Mouse (Mus musculus) heart, embryonic 14.5 days (tissue): ENCODE data around the gene Adssl1. TPM values are rescaled to one million over a fixed set of nuclear protein-coding genes. Genes with fewer than 3 reads are reported as not detected.

Source experiments
- ATAC-seq: fragments of 200-750 bp; cut with Nextera tagmentation; 2 replicates; pipeline ENCODE4 v1.8.0; 2017; ENCODE audit warnings: low read depth, moderate TSS enrichment; ENCODE audit not compliant: insufficient number of reproducible peaks, insufficient read depth, low FRiP score
- H3K27ac ChIP-seq, 2 experiments: fragments of 200-500 bp in 1 of 2; fragments of 300-500 bp in 1 of 2; sonication (generic) in 1 of 2; replicated peaks in 1 of 2; 2 replicates each; pipeline ENCODE4 v1.5.1; 2012 to 2014; ENCODE audit warnings: low read depth in 2 of 2, low read length in 2 of 2, control low read depth in 1 of 2, mild to moderate bottlenecking in 1 of 2, mixed read lengths in 1 of 2; ENCODE audit not compliant: control insufficient read depth in 1 of 2, insufficient read depth in 1 of 2
- H3K27me3 ChIP-seq: fragments of 300-500 bp; sonication (generic); 2 replicates; pipeline ENCODE4 v1.6.1; 2014; ENCODE audit warnings: mild to moderate bottlenecking, low read length, control low read depth; ENCODE audit not compliant: control insufficient read depth, insufficient read depth
- H3K36me3 ChIP-seq: fragments of 300-500 bp; sonication (generic); 2 replicates; pipeline ENCODE4 v1.6.1; 2014; ENCODE audit warnings: mild to moderate bottlenecking, control low read depth, low read length, mixed read lengths; ENCODE audit not compliant: control insufficient read depth, insufficient read depth
- H3K4me1 ChIP-seq, 2 experiments: fragments of 200-500 bp in 1 of 2; fragments of 300-500 bp in 1 of 2; sonication (generic) in 1 of 2; 2 replicates each; pipeline ENCODE4 v1.6.1; 2012 to 2014; ENCODE audit warnings: low read length in 2 of 2, control low read depth in 1 of 2, mixed read lengths in 1 of 2; ENCODE audit not compliant: control insufficient read depth in 2 of 2, insufficient read depth in 2 of 2
- H3K4me2 ChIP-seq: fragments of 300-500 bp; sonication (generic); 2 replicates; pipeline ENCODE4 v1.6.1; 2014; ENCODE audit warnings: mild to moderate bottlenecking, low read length
- H3K4me3 ChIP-seq, 2 experiments: fragments of 200-500 bp in 1 of 2; fragments of 300-500 bp in 1 of 2; sonication (generic) in 1 of 2; 2 replicates each; pipeline ENCODE4 v1.5.1; 2012 to 2014; ENCODE audit warnings: low read length in 2 of 2, mild to moderate bottlenecking in 2 of 2, control low read depth in 1 of 2, low read depth in 1 of 2, moderate library complexity in 1 of 2; ENCODE audit not compliant: control insufficient read depth in 1 of 2, insufficient read depth in 1 of 2
- H3K9ac ChIP-seq: fragments of 300-500 bp; sonication (generic); 2 replicates; pipeline ENCODE4 v1.6.1; 2014; ENCODE audit warnings: mild to moderate bottlenecking, low read length
- H3K9me3 ChIP-seq: fragments of 300-500 bp; sonication (generic); 2 replicates; pipeline ENCODE4 v1.6.1; 2016; ENCODE audit warnings: low read length, control low read depth; ENCODE audit not compliant: control insufficient read depth
- WGBS: fragments of 180-500 bp; shearing (Covaris S2); extraction: QIAGEN DNeasy Blood & Tissue Kit; methylation state at CpG from one replicate; pipeline ENCODE4 v1.1.7; 2014; 5-methylcytosine and 5-hydroxymethylcytosine counted together
- polyA plus RNA-seq: library from polyadenylated mRNA; unstranded; fragments of >200 nt; fragmentation: Nextera tagmentation; extraction: Ambion mirVana; gene quantifications from 2 replicates; pipeline ENCODE4 v1.2.1, GENCODE M21; 2014

The Adssl1 gene
- polyA plus RNA-seq, 1 experiment from 2014 or later: 89.7 TPM

- no peaks in the 10 kb centered on the region for H3K9me3 ChIP-seq
- WGBS: 61% methylated on average over 8 of the region's 8 CpGs
- peak overlapping the region; percentile 93 for H3K4me2 ChIP-seq
- H3K4me3 ChIP-seq: peak overlapping the region; percentile 57 to 71
- no peaks in the 10 kb centered on the region for H3K27me3 ChIP-seq
- no peak for ATAC-seq
- H3K4me1 ChIP-seq: peaks cover 36 to 49% of the 10 kb centered on the region in 2 experiments
- no peaks in the 10 kb centered on the region for H3K36me3 ChIP-seq
- H3K27ac ChIP-seq: no peak overlapping the region
- peak overlapping the region; percentile 73; the same call in 1 of the 2 replicates for H3K9ac ChIP-seq
Measured at GRCm38 (mm10) chr12:112589491-112590191, 30.2 kb upstream of the Adssl1 start.

GRCm38 (mm10) chr12:112590566-112591239 is 29.1 kb upstream of the Adssl1 start:
- no peak overlapping the region for H3K4me2 ChIP-seq
- no peak overlapping the region for H3K9ac ChIP-seq
- H3K27ac ChIP-seq: no peak overlapping the region
- no peaks in the 10 kb centered on the region for H3K36me3 ChIP-seq
- no peaks in the 10 kb centered on the region for H3K27me3 ChIP-seq
- H3K9me3 ChIP-seq: no peaks in the 10 kb centered on the region
- no peak overlapping the region for H3K4me3 ChIP-seq
- 57% methylated on average over 8 of the region's 8 CpGs for WGBS
- no peak for ATAC-seq
- peaks cover 46 to 60% of the 10 kb centered on the region in 2 experiments for H3K4me1 ChIP-seq

GRCm38 (mm10) chr12:112591240-112591639 is 28.6 kb upstream of the Adssl1 start:
- no peaks in the 10 kb centered on the region for H3K36me3 ChIP-seq
- no peak overlapping the region for H3K9ac ChIP-seq
- no peak overlapping the region for H3K27ac ChIP-seq
- no peak overlapping the region for H3K4me2 ChIP-seq
- H3K9me3 ChIP-seq: no peaks in the 10 kb centered on the region
- ATAC-seq: no peak
- H3K4me1 ChIP-seq: peaks cover 46 to 65% of the 10 kb centered on the region in 2 experiments
- 86% methylated on average over 5 of the region's 5 CpGs for WGBS
- H3K4me3 ChIP-seq: no peak overlapping the region
- H3K27me3 ChIP-seq: no peaks in the 10 kb centered on the region

- Histone ChIP-seq H3K4me1 (peaks cover 50 to 70% of the 10 kb centered on the region in 2 experiments), H3K9me3 (no peaks in the 10 kb centered on the region), H3K4me3 (no peak overlapping the region), H3K4me2 (no peak overlapping the region), H3K36me3 (no peaks in the 10 kb centered on the region), H3K9ac (no peak overlapping the region), H3K27me3 (no peaks in the 10 kb centered on the region), H3K27ac (no peak overlapping the region)
- WGBS: 89% methylated on average over 3 of the region's 3 CpGs
- no peak for ATAC-seq
Measured at GRCm38 (mm10) chr12:112591730-112592129, 28.1 kb upstream of the Adssl1 start.

- Histone ChIP-seq H3K9me3 (no peaks in the 10 kb centered on the region), H3K9ac (no peak overlapping the region), H3K27ac (no peak overlapping the region), H3K4me2 (no peak overlapping the region), H3K36me3 (no peaks in the 10 kb centered on the region), H3K27me3 (no peaks in the 10 kb centered on the region), H3K4me3 (no peak overlapping the region), H3K4me1 (peaks cover 44 to 60% of the 10 kb centered on the region in 2 experiments)
- WGBS: 73% methylated on average over 21 of the region's 21 CpGs
- no peak for ATAC-seq
Measured at GRCm38 (mm10) chr12:112592985-112593734, 26.7 kb upstream of the Adssl1 start.

GRCm38 (mm10) chr12:112593951-112594915 is 25.6 kb upstream of the Adssl1 start:
- no peaks in the 10 kb centered on the region for H3K9me3 ChIP-seq
- H3K9ac ChIP-seq: peak overlapping the region; percentile 41
- WGBS: 56% methylated on average over 16 of the region's 16 CpGs
- H3K4me2 ChIP-seq: peak overlapping the region; percentile 38
- peaks cover 44 to 61% of the 10 kb centered on the region in 2 experiments for H3K4me1 ChIP-seq
- H3K36me3 ChIP-seq: no peaks in the 10 kb centered on the region
- peak overlapping the region; percentile 24 to 79 for H3K27ac ChIP-seq
- no peaks in the 10 kb centered on the region for H3K27me3 ChIP-seq
- ATAC-seq: no peak; the same call in 1 of the 2 replicates
- H3K4me3 ChIP-seq: no peak overlapping the region

- no peak for ATAC-seq
- peak overlapping the region; percentile 38 for H3K4me2 ChIP-seq
- H3K9ac ChIP-seq: peak overlapping the region; percentile 41; the same call in 1 of the 2 replicates
- H3K27me3 ChIP-seq: no peaks in the 10 kb centered on the region
- H3K36me3 ChIP-seq: no peaks in the 10 kb centered on the region
- WGBS: 12% methylated on average over 4 of the region's 4 CpGs
- H3K27ac ChIP-seq: peak overlapping the region; percentile 24 to 79
- H3K4me1 ChIP-seq: peaks cover 43 to 61% of the 10 kb centered on the region in 2 experiments
- no peaks in the 10 kb centered on the region for H3K9me3 ChIP-seq
- no peak overlapping the region for H3K4me3 ChIP-seq
Measured at GRCm38 (mm10) chr12:112594989-112595388, 24.9 kb upstream of the Adssl1 start.
